Mouse (Mus musculus) E14TG2a.4 (cell line): Measurements from ENCODE around the gene Eral1.

Experiments
- CTCF ChIP-seq: conservative IDR thresholded peaks from 2 replicates; pipeline ENCODE4 v1.5.1; 2014; ENCODE audit warnings: low read length
- NANOG ChIP-seq: IDR thresholded peaks from 2 replicates; pipeline ENCODE4 v1.6.1; 2014; ENCODE audit warnings: borderline replicate concordance, low read length, mixed read lengths
- POU5F1 ChIP-seq: IDR thresholded peaks from 2 replicates; pipeline ENCODE4 v1.6.1; 2014; ENCODE audit warnings: low read length, borderline replicate concordance

GRCm38 (mm10) chr11:78069646-78070045, 10.5 kb downstream of the Eral1 start:
- TF ChIP-seq CTCF = no peak
- TF ChIP-seq NANOG = no peak
- no peak for TF ChIP-seq POU5F1
